Mouse (Mus musculus): ENCODE measurements at regions not wholly inside any gene's neighbourhood (a gene's known extent, or its start where the extent isn't known, plus 50 kb on each side); places are given as distances from the start of the nearest gene placed in this dataset.

DNA sequence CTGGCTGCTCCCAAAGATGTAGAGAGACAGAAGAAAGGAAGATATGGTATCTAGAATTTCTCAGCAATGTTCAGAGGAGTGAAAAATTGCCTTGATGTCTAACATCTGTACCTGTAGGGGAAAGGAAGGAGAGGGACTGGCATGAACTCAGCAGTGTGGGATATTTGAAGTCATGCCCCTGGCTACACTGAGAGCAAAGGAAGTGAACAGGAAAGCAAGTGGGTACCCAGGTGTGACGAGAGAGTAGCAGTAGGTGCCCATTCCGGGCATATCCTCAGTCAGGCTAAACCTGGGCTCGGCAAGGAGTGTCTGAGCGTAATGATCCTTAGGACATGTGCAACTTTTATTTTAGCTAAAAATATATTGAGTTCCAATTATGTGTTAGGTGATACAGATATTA is 203.4 kb upstream of the Satb1 start:
- TF ChIP-seq CTCF (IDR thresholded peaks at IDR 0.05; ENCODE audit: low read depth, low read length) (no peak), POLR2A (IDR thresholded peaks at IDR 0.05; ENCODE audit: extremely low read depth, insufficient read depth, low read length) (no peak)
